Mouse (Mus musculus) lung, postnatal 0 days (tissue): ENCODE data around the gene Adh1.

ENCODE experiments used
- CTCF ChIP-seq: IDR thresholded peaks from 2 replicates; pipeline ENCODE4 v1.5.1; 2016; ENCODE audit warnings: antibody characterized with exemption, mild to moderate bottlenecking
- EP300 ChIP-seq: IDR thresholded peaks from 2 replicates; pipeline ENCODE4 v1.6.1; 2016; ENCODE audit warnings: antibody characterized with exemption, mild to moderate bottlenecking, control low read depth

DNA sequence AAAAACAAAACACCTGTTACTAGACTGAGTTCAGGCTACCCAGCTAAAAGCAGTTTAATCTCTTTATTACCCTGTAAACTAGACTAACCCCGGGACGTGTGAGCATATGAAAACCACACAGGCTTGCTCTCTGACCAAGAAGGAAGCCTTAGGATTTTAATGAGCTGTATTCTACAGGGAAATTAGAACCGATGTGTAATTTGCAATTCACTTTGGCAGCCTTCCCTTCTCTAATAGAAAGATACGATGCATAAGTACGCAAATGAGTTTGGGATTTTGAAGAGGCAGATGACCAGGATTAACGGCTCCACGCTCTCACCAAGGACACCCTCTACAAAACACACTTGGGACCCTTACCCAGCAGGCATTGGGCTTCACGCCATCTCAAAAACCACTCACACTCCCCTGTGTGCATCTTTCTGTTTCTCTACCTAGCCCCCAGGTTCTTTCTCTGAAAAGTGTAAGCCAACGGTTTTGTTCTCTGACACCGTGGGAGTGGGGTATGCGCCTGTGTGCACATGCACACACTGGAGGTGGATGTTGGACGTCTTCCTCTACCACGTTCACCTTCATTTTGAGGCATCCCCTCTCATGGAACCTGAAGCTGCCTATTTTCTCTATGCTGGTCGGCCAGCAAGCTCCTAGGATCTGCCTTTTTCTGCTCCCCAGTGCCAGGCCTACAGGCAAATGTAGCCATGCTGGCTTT lies 18.6 kb upstream of the Adh1 start:
- TF ChIP-seq CTCF (no peak), EP300 (no peak)
